Mouse (Mus musculus): ENCODE measurements at regions not wholly inside any gene's neighbourhood (a gene's known extent, or its start where the extent isn't known, plus 50 kb on each side); places are given as distances from the start of the nearest gene placed in this dataset.
"Not testable (repeated sequence)": the region's sequence is repeated elsewhere in the genome, so short reads cannot be mapped to it uniquely, and the experiment has no call there.

DNA sequence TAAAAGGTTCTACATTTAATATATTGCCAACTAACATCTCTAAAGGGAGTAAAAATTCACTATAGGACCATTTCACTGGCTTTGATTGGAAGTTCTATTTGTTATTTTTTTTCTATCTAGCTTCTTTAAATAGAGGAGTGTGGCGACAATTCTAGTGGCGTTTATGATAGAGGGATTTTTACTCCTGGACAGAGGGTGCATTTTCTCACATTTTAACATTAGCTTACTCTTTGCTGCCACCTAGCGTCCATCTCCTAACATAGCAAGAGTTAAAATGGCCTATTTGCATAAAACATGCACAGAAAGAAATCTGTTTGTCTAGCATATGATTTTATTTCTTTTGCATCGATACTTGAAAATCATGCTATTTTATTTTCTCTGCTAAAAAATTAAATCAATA is 288.9 kb downstream of the Phf3 start:
- TF ChIP-seq EP300 (IDR thresholded peaks at IDR 0.05; ENCODE audit: low read depth) (no peak), CTCF (IDR thresholded peaks at IDR 0.05; ENCODE audit: low read depth) (peak; percentile 81)
- Histone ChIP-seq H3K4me3 (ENCODE audit: low read depth, low read length) (no peak overlapping the region), H3K27me3 (ENCODE audit: insufficient read depth, low read length) (no peaks in the 10 kb centered on the region), H3K36me3 (replicated peaks; ENCODE audit: insufficient read depth, low read length) (no peaks in the 10 kb centered on the region), H3K9me3 (ENCODE audit: low read length) (no peaks in the 10 kb centered on the region), H3K4me1 (ENCODE audit: insufficient read depth) (no peaks in the 10 kb centered on the region), H3K4me2 (ENCODE audit: low read depth, low read length) (no peak overlapping the region), H3K27ac (ENCODE audit: low read depth) (no peak overlapping the region), H3K9ac (replicated peaks) (no peak overlapping the region)
- DNase-seq = peak; percentile 13
- WGBS (ENCODE audit: insufficient replicate concordance) = 5% methylated on average over 4 of the region's 4 CpGs
- no peak for ATAC-seq

GRCm38 (mm10) chr1:30583860-30584259 is 289.9 kb downstream of the Phf3 start:
- ATAC-seq (no peak), DNase-seq (no peak)
- no peak overlapping the region for H3K27ac ChIP-seq (ENCODE audit: low read depth)
- no peaks in the 10 kb centered on the region for H3K4me1 ChIP-seq (ENCODE audit: insufficient read depth)
- H3K4me3 ChIP-seq (ENCODE audit: low read depth, low read length) = no peak overlapping the region
- H3K9ac ChIP-seq (replicated peaks) = no peak overlapping the region
- H3K36me3 ChIP-seq (replicated peaks; ENCODE audit: insufficient read depth, low read length) = no peaks in the 10 kb centered on the region
- H3K4me2 ChIP-seq (ENCODE audit: low read depth, low read length) = no peak overlapping the region
- H3K27me3 ChIP-seq (ENCODE audit: insufficient read depth, low read length) = no peaks in the 10 kb centered on the region
- TF ChIP-seq CTCF (IDR thresholded peaks at IDR 0.05; ENCODE audit: low read depth) (no peak), EP300 (IDR thresholded peaks at IDR 0.05; ENCODE audit: low read depth) (no peak)
- H3K9me3 ChIP-seq (ENCODE audit: low read length) = no peaks in the 10 kb centered on the region
- 59% methylated on average over 6 of the region's 6 CpGs for WGBS (ENCODE audit: insufficient replicate concordance)

GRCm38 (mm10) chr1:30564757-30565156 is 309.0 kb downstream of the Phf3 start:
- TF ChIP-seq CTCF (IDR thresholded peaks at IDR 0.05; ENCODE audit: low read depth) (no peak), EP300 (IDR thresholded peaks at IDR 0.05; ENCODE audit: low read depth) (no peak)
- no peaks in the 10 kb centered on the region for H3K27me3 ChIP-seq (ENCODE audit: insufficient read depth, low read length)
- no peaks in the 10 kb centered on the region for H3K4me1 ChIP-seq (ENCODE audit: insufficient read depth)
- H3K4me3 ChIP-seq (ENCODE audit: low read depth, low read length) = no peak overlapping the region
- H3K9ac ChIP-seq (replicated peaks) = no peak overlapping the region
- 75% methylated on average over 6 of the region's 6 CpGs for WGBS (ENCODE audit: insufficient replicate concordance)
- no peak for ATAC-seq
- H3K4me2 ChIP-seq (ENCODE audit: low read depth, low read length) = no peak overlapping the region
- no peak overlapping the region for H3K27ac ChIP-seq (ENCODE audit: low read depth)
- no peaks in the 10 kb centered on the region for H3K9me3 ChIP-seq (ENCODE audit: low read length)
- DNase-seq = no peak
- no peaks in the 10 kb centered on the region for H3K36me3 ChIP-seq (replicated peaks; ENCODE audit: insufficient read depth, low read length)

DNA sequence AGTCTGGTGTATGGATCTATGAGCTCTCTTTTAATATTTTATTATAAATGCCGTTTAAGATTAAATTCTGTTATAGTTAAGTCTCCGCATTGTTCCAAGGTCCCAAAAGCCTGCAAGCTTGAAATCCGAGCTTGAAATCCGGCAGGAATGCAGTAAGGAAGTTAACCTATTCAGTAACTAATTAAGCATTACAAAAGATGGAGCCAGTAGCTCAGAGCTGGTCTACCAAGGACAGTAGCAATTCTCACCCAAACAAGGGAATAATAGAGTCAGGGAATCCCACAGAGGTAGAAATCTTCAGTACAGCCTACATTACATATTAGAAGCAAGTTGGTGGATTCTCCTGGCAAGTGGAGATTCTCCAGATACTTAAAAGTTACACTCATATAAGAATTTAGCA is 325.0 kb downstream of the Phf3 start:
- not testable (repeated sequence) for DNase-seq; H3K9me3 ChIP-seq (ENCODE audit: low read length); H3K4me2 ChIP-seq (ENCODE audit: low read depth, low read length); H3K9ac ChIP-seq (replicated peaks); H3K27me3 ChIP-seq (ENCODE audit: insufficient read depth, low read length); H3K27ac ChIP-seq (ENCODE audit: low read depth); H3K4me3 ChIP-seq (ENCODE audit: low read depth, low read length); H3K4me1 ChIP-seq (ENCODE audit: insufficient read depth); H3K36me3 ChIP-seq (replicated peaks; ENCODE audit: insufficient read depth, low read length); ATAC-seq
- WGBS (ENCODE audit: insufficient replicate concordance) = 48% methylated on average over 4 of the region's 4 CpGs

DNA sequence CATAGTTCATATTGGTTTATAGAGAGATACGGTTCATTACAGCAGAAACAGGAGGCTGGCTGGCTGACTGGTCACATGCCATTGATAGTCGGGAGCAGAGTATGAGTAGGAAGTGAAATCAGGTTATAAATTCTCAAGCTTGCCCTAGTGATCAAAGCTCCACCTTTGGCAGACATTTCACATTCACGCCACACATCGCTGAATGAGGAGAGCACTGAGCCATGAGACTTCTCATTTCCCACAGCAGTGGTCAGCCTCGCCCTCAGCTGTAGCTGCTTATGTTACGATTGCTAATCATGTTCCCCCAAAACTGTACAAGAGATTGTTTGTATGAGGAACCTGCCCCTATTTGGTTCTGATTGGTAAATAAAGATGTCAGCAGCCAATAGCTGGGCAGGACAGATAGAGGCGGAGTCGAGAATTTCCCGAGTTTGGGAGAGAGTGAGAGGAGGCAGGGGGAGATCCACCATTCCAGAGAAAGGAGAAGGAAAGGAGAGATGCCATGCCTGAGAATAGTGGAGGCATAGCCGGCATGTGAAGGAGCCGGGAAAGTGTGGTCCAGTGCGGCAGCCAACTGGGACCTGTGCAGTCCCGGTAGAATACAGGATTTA is 333.5 kb downstream of the Phf3 start:
- 84% methylated on average over 13 of the region's 13 CpGs for WGBS (ENCODE audit: insufficient replicate concordance)
- DNase-seq (no peak), ATAC-seq (no peak)
- Histone ChIP-seq H3K4me2 (ENCODE audit: low read depth, low read length) (no peak overlapping the region), H3K9me3 (ENCODE audit: low read length) (no peaks in the 10 kb centered on the region), H3K9ac (replicated peaks) (no peak overlapping the region), H3K36me3 (replicated peaks; ENCODE audit: insufficient read depth, low read length) (no peaks in the 10 kb centered on the region), H3K4me1 (ENCODE audit: insufficient read depth) (no peaks in the 10 kb centered on the region), H3K4me3 (ENCODE audit: low read depth, low read length) (no peak overlapping the region), H3K27me3 (ENCODE audit: insufficient read depth, low read length) (no peaks in the 10 kb centered on the region), H3K27ac (ENCODE audit: low read depth) (no peak overlapping the region)
- TF ChIP-seq EP300 (IDR thresholded peaks at IDR 0.05; ENCODE audit: low read depth) (no peak), CTCF (IDR thresholded peaks at IDR 0.05; ENCODE audit: low read depth) (no peak)

DNA sequence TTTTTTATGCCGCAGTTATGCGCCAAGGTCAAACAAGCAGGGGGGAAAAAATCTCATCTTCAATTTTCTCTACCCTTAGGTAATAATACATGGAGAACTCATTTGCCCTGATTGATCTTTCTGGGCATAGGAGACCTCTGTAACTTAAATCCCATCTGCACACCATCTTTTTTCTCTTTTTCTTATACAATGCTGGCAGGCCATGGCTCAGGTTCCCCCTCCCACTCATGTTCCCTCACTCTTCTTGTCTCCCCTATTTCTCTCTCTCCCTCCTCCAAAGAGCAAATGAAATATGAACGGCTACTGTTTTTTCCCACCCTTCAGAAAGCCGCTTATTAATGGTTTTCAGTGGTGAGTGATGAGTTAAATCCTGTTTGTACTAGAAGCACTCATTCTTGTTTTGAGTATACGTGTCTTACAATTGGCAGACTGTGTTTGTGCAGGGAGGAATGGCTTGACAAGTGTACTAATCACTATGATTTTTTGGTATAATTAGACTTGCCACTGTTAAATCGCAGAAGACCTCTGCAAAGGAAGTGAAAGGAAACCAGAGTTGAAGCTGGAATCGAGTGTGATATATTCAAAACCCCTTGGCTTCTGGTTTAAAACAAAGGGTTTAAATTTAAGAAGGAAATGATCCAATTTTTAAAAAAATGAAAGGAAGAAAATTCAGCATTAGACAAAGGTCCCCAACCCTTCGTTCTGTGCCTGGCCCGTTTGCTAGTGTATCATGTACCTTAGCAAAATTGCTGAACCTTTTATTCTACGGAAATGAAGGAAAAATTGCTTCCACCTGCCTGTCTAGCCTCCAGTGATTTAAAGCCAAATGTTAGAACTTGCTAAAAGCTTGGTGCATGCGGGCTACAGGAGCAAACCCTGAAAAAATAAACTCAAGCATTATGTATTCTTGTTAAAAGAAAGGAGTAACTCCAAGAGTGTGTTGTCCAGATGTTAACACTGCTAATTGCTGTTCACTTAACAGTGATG is 336.4 kb downstream of the Phf3 start:
- no peak for DNase-seq
- 68% methylated on average over 11 of the region's 11 CpGs for WGBS (ENCODE audit: insufficient replicate concordance)
- Histone ChIP-seq H3K9me3 (ENCODE audit: low read length) (no peaks in the 10 kb centered on the region), H3K4me2 (ENCODE audit: low read depth, low read length) (no peak overlapping the region), H3K4me1 (ENCODE audit: insufficient read depth) (no peaks in the 10 kb centered on the region), H3K36me3 (replicated peaks; ENCODE audit: insufficient read depth, low read length) (no peaks in the 10 kb centered on the region), H3K9ac (replicated peaks) (no peak overlapping the region), H3K27ac (ENCODE audit: low read depth) (no peak overlapping the region), H3K27me3 (ENCODE audit: insufficient read depth, low read length) (no peaks in the 10 kb centered on the region), H3K4me3 (ENCODE audit: low read depth, low read length) (no peak overlapping the region)
- TF ChIP-seq EP300 (IDR thresholded peaks at IDR 0.05; ENCODE audit: low read depth) = no peak
- no peak for TF ChIP-seq CTCF (IDR thresholded peaks at IDR 0.05; ENCODE audit: low read depth)
- no peak for ATAC-seq

Data from liver, postnatal 0 days (tissue).